Mouse (Mus musculus): ENCODE data around the gene Tnfrsf23. TPM values are rescaled to one million over a fixed set of nuclear protein-coding genes. Genes with fewer than 3 reads are reported as not detected.

Tnfrsf23 gene
- polyA plus RNA-seq, 1 experiment from 2014 or later, result 0.90 TPM

- TF ChIP-seq EP300 (IDR thresholded peaks at IDR 0.05; ENCODE audit: low read depth) (no peak), CTCF (IDR thresholded peaks at IDR 0.05; ENCODE audit: low read depth) (no peak)
- WGBS (ENCODE audit: insufficient replicate concordance), result 91% methylated on average over 1 of the region's 1 CpGs
Measured at GRCm38 (mm10) chr7:143636674-143637073, 49.0 kb downstream of the Tnfrsf23 start.

DNA sequence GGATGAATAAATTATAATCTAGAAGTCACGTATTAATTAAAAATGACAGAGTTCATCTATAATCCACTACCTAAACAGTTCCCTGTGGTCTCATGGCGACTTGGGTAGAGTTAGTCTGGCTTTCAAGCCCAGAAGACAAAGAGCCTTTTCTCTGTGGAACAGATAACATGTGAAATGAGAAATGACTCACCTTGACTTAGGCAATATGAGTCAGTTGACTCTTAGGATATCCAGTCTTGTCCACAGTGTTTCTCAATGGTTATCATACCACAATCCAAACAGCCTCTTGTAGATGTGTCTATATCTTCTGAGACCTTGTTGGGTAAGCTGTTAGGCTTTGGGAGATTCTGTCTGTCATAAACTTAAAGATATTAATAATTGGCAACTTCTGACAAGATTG lies 54.2 kb downstream of the Tnfrsf23 start:
- Histone ChIP-seq H3K9me3 (ENCODE audit: low read length) (0 out of 2 replicates have a peak, but pooled peaks cover 4% of the 10 kb centered on the region), H3K27ac (ENCODE audit: low read depth) (no peak overlapping the region), H3K36me3 (replicated peaks; ENCODE audit: insufficient read depth, low read length) (no peaks in the 10 kb centered on the region), H3K4me2 (ENCODE audit: low read depth, low read length) (no peak overlapping the region), H3K9ac (replicated peaks) (no peak overlapping the region), H3K27me3 (ENCODE audit: insufficient read depth, low read length) (no peaks in the 10 kb centered on the region), H3K4me1 (ENCODE audit: insufficient read depth) (0 out of 2 replicates have a peak, but pooled peaks cover 2% of the 10 kb centered on the region), H3K4me3 (ENCODE audit: low read depth, low read length) (no peak overlapping the region)
- TF ChIP-seq EP300 (IDR thresholded peaks at IDR 0.05; ENCODE audit: low read depth) (no peak), CTCF (IDR thresholded peaks at IDR 0.05; ENCODE audit: low read depth) (no peak)
- 62% methylated on average over 2 of the region's 2 CpGs for WGBS (ENCODE audit: insufficient replicate concordance)
- DNase-seq (no peak), ATAC-seq (no peak)

More at GRCm38 (mm10) chr7:143636674-143637073, 49.0 kb downstream of the Tnfrsf23 start:
- H3K4me2 ChIP-seq (ENCODE audit: low read depth, low read length), result no peak overlapping the region
- no peaks in the 10 kb centered on the region for H3K4me1 ChIP-seq (ENCODE audit: insufficient read depth)
- H3K27ac ChIP-seq (ENCODE audit: low read depth), result no peak overlapping the region
- H3K9me3 ChIP-seq (ENCODE audit: low read length), result 0 out of 2 replicates have a peak, but pooled peaks cover 4% of the 10 kb centered on the region
- DNase-seq, result no peak
- no peaks in the 10 kb centered on the region for H3K36me3 ChIP-seq (replicated peaks; ENCODE audit: insufficient read depth, low read length)
- no peak for ATAC-seq
- no peak overlapping the region for H3K4me3 ChIP-seq (ENCODE audit: low read depth, low read length)
- H3K9ac ChIP-seq (replicated peaks), result no peak overlapping the region
- no peaks in the 10 kb centered on the region for H3K27me3 ChIP-seq (ENCODE audit: insufficient read depth, low read length)

DNA sequence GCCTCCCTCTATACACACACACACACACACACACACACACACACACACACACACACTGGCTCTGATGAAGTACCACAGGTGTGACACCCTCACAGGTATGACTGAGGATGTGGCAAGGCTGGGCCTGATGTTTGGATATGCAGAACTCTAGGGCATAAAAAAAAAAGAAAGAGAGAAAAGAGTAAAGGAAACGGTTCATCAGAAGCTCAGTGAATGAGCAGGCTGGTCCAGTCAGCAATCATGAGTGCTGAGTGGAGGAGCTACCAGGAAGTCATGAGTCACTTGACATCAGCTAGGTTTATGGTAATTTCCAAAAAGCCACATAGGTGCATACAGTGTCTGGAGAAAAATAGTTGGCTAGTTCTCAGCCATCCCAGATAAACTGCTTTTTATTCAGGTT lies 56.2 kb downstream of the Tnfrsf23 start:
- Histone ChIP-seq H3K4me1 (ENCODE audit: insufficient read depth) (0 out of 2 replicates have a peak, but pooled peaks cover 2% of the 10 kb centered on the region), H3K9ac (replicated peaks) (no peak overlapping the region), H3K36me3 (replicated peaks; ENCODE audit: insufficient read depth, low read length) (no peaks in the 10 kb centered on the region), H3K27ac (ENCODE audit: low read depth) (no peak overlapping the region), H3K9me3 (ENCODE audit: low read length) (0 out of 2 replicates have a peak, but pooled peaks cover 4% of the 10 kb centered on the region), H3K27me3 (ENCODE audit: insufficient read depth, low read length) (no peaks in the 10 kb centered on the region), H3K4me3 (ENCODE audit: low read depth, low read length) (no peak overlapping the region), H3K4me2 (ENCODE audit: low read depth, low read length) (no peak overlapping the region)
- TF ChIP-seq EP300 (IDR thresholded peaks at IDR 0.05; ENCODE audit: low read depth), result no peak
- TF ChIP-seq CTCF (IDR thresholded peaks at IDR 0.05; ENCODE audit: low read depth), result no peak
- no peak for ATAC-seq
- DNase-seq, result no peak
- WGBS (ENCODE audit: insufficient replicate concordance), result 26% methylated on average over 1 of the region's 1 CpGs

GRCm38 (mm10) chr7:143628540-143628939 lies 57.1 kb downstream of the Tnfrsf23 start, which contains the start of gene Tnfrsf26:
TSS of gene Tnfrsf26 (minus strand) at chr7:143628722.
- DNase-seq (no peak), ATAC-seq (no peak)
- Histone ChIP-seq H3K36me3 (replicated peaks; ENCODE audit: insufficient read depth, low read length) (no peaks in the 10 kb centered on the region), H3K9me3 (ENCODE audit: low read length) (0 out of 2 replicates have a peak, but pooled peaks cover 4% of the 10 kb centered on the region), H3K27me3 (ENCODE audit: insufficient read depth, low read length) (no peaks in the 10 kb centered on the region), H3K9ac (replicated peaks) (no peak within 1 kb of the TSS), H3K4me1 (ENCODE audit: insufficient read depth) (0 out of 2 replicates have a peak, but pooled peaks cover 2% of the 10 kb centered on the region), H3K27ac (ENCODE audit: low read depth) (peak within 1 kb of the TSS; percentile 76), H3K4me3 (ENCODE audit: low read depth, low read length) (peak within 1 kb of the TSS; percentile 9), H3K4me2 (ENCODE audit: low read depth, low read length) (peak within 1 kb of the TSS; percentile 44)
- WGBS (ENCODE audit: insufficient replicate concordance), result 53% methylated on average over 1 of the region's 1 CpGs
- no peak for TF ChIP-seq EP300 (IDR thresholded peaks at IDR 0.05; ENCODE audit: low read depth)
- no peak for TF ChIP-seq CTCF (IDR thresholded peaks at IDR 0.05; ENCODE audit: low read depth)

DNA sequence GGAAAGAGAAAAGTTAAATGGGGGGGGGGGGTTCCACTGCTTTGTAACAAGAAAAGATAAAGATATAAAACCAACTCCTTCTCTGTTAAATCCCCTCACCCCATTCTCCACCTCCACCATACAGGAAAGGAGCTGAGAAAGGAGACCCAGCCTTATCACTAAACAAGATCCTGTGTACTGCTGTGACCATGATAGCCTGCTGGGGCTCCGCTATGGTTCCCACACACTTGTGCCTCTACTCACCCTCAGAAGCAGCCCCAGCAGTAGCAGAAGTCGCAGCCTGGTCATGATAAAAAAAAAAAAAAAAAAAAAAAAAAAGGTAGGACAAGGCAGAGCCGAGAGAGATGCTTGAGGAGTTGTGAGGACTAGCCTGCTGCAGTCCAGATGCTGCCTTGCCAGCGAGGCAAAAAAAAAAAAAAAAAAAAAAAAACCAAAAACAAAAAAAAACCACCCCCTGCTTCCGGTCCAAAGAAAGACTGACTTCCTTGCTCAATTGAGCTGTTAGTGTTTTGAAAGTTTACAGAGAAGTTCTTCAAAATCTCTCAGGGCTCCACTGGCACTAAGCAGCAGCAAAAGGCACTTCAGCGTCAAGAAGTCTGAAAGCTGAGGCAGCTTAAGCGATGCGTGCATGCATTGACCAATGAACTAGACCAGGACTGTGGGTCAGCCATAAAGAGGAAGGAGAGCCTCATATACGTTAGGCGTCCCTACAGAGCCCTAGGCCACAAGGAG lies 58.0 kb downstream of the Tnfrsf23 start:
- no peak for DNase-seq
- Histone ChIP-seq H3K27me3 (ENCODE audit: insufficient read depth, low read length) (no peaks in the 10 kb centered on the region), H3K4me1 (ENCODE audit: insufficient read depth) (0 out of 2 replicates have a peak, but pooled peaks cover 2% of the 10 kb centered on the region), H3K4me2 (ENCODE audit: low read depth, low read length) (peak overlapping the region; percentile 44), H3K27ac (ENCODE audit: low read depth) (peak overlapping the region; percentile 76), H3K4me3 (ENCODE audit: low read depth, low read length) (peak overlapping the region; percentile 9), H3K9ac (replicated peaks) (no peak overlapping the region), H3K36me3 (replicated peaks; ENCODE audit: insufficient read depth, low read length) (no peaks in the 10 kb centered on the region), H3K9me3 (ENCODE audit: low read length) (no peaks in the 10 kb centered on the region)
- 17% methylated on average over 10 of the region's 10 CpGs for WGBS (ENCODE audit: insufficient replicate concordance)
- TF ChIP-seq CTCF (IDR thresholded peaks at IDR 0.05; ENCODE audit: low read depth), result no peak
- no peak for TF ChIP-seq EP300 (IDR thresholded peaks at IDR 0.05; ENCODE audit: low read depth)
- ATAC-seq, result peak; percentile 55; the same call in 1 of the 2 replicates

DNA sequence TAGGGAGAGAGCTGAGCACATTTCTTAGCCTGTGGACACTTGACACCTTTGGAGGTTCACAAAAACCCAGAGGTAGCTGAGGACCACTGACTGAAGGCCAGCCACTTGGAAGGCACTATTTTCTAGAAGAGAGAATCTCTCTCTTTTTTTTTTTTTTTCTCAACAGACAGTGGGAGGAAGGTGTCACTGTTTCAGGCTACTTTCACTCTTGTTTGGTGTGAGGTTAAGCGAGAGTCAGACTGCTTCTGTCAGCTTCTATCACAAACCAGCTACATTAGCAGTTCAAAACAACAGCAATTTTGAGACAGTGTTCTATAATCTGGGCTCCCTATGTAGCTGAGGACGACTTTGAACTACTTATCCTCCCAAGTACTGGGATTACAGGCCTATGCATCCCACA lies 59.5 kb downstream of the Tnfrsf23 start:
- H3K36me3 ChIP-seq (replicated peaks; ENCODE audit: insufficient read depth, low read length), result no peaks in the 10 kb centered on the region
- H3K4me1 ChIP-seq (ENCODE audit: insufficient read depth), result 0 out of 2 replicates have a peak, but pooled peaks cover 2% of the 10 kb centered on the region
- DNase-seq, result no peak
- no peak for TF ChIP-seq EP300 (IDR thresholded peaks at IDR 0.05; ENCODE audit: low read depth)
- TF ChIP-seq CTCF (IDR thresholded peaks at IDR 0.05; ENCODE audit: low read depth), result no peak
- H3K9ac ChIP-seq (replicated peaks), result no peak overlapping the region
- no peak for ATAC-seq
- 0 out of 2 replicates have a peak overlapping the region, but pooled peaks have one; percentile 1 for H3K4me2 ChIP-seq (ENCODE audit: low read depth, low read length)
- no peaks in the 10 kb centered on the region for H3K9me3 ChIP-seq (ENCODE audit: low read length)
- no peak overlapping the region for H3K27ac ChIP-seq (ENCODE audit: low read depth)
- WGBS (ENCODE audit: insufficient replicate concordance), result 47% methylated on average over 2 of the region's 2 CpGs
- no peaks in the 10 kb centered on the region for H3K27me3 ChIP-seq (ENCODE audit: insufficient read depth, low read length)
- no peak overlapping the region for H3K4me3 ChIP-seq (ENCODE audit: low read depth, low read length)
